Mouse (Mus musculus): Measurements from ENCODE around the gene Gm20388. TPM values are rescaled to one million over a fixed set of nuclear protein-coding genes. Genes with fewer than 3 reads are reported as not detected.
"Not testable (repeated sequence)": the region's sequence is repeated elsewhere in the genome, so short reads cannot be mapped to it uniquely, and the experiment has no call there.

The Gm20388 gene
- polyA plus RNA-seq, 1 experiment from 2014 or later: not detected

GRCm38 (mm10) chr8:124171557-124172528, 4261.2 kb downstream of the Gm20388 start:
- peak overlapping the region; percentile 13; the same call in 1 of the 2 replicates for H3K4me2 ChIP-seq
- WGBS: 56% methylated on average over 17 of the region's 17 CpGs
- no peak for ATAC-seq (replicated peaks; ENCODE audit: insufficient number of reproducible peaks, insufficient read depth, low FRiP score, low read depth)

DNA sequence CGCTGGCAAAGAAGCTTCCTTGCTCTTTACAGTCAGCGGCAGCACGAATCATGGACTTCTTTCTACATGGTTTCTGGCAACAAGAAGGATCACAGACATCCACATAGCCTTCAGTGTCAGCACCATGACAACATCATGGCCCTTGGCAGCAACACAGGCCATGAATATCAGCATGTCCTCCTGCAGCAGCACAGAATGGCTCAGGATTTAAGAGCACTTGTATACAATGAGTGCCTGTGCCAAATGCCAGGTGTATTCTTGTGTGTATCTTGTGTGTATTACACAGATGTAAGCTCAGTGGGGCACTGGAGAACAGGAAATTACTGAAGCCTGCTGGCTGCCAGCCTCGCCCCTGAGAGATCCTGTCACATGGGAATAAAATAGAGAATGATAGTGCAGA, 4263.0 kb downstream of the Gm20388 start:
- 74% methylated on average over 4 of the region's 4 CpGs for WGBS
- Histone ChIP-seq H3K4me1 (replicated peaks) (peaks cover 26% of the 10 kb centered on the region), H3K4me2 (no peak overlapping the region), H3K9ac (no peak overlapping the region), H3K27ac (no peak overlapping the region), H3K27me3 (peaks cover 20% of the 10 kb centered on the region), H3K4me3 (no peak overlapping the region), H3K36me3 (no peaks in the 10 kb centered on the region), H3K9me3 (replicated peaks) (no peaks in the 10 kb centered on the region)
- ATAC-seq (replicated peaks; ENCODE audit: insufficient number of reproducible peaks, insufficient read depth, low FRiP score, low read depth): no peak

More at GRCm38 (mm10) chr8:124171557-124172528, 4261.2 kb downstream of the Gm20388 start:
- H3K4me1 ChIP-seq (replicated peaks): peaks cover 26% of the 10 kb centered on the region
- no peak overlapping the region for H3K4me3 ChIP-seq
- peaks cover 14% of the 10 kb centered on the region for H3K27me3 ChIP-seq
- H3K9ac ChIP-seq: no peak overlapping the region
- H3K9me3 ChIP-seq (replicated peaks): no peaks in the 10 kb centered on the region
- H3K36me3 ChIP-seq: no peaks in the 10 kb centered on the region
- H3K27ac ChIP-seq: peak overlapping the region; percentile 39; the same call in 1 of the 2 replicates

GRCm38 (mm10) chr8:124176133-124176532, 4265.5 kb downstream of the Gm20388 start:
- ATAC-seq (replicated peaks; ENCODE audit: insufficient number of reproducible peaks, insufficient read depth, low FRiP score, low read depth): no peak
- no peak overlapping the region for H3K4me2 ChIP-seq
- 91% methylated on average over 6 of the region's 6 CpGs for WGBS
- H3K4me3 ChIP-seq: no peak overlapping the region
- H3K9ac ChIP-seq: no peak overlapping the region
- no peaks in the 10 kb centered on the region for H3K9me3 ChIP-seq (replicated peaks)
- H3K27me3 ChIP-seq: peaks cover 26% of the 10 kb centered on the region; the same call in 1 of the 2 replicates
- peaks cover 26% of the 10 kb centered on the region for H3K4me1 ChIP-seq (replicated peaks)
- no peak overlapping the region for H3K27ac ChIP-seq
- H3K36me3 ChIP-seq: no peaks in the 10 kb centered on the region

DNA sequence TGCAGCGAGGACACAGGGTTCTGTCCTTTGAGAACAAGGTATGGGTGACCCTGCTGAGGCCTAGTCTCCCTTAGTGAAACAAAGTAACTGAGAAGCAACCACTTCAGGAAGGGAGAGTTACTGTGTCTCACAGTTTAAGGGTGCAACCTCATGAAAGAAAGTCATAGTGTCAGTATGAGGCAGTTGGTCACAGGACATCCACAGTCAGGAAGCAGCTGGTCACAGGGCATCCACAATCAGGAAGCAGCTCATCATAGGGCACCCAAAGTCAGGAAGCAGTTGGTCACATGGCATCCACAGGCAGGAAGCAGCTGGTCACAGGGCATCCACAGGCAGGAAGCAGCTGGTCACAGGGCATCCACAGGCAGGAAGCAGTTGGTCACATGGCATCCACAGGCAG, 4266.5 kb downstream of the Gm20388 start:
- not testable (repeated sequence) for H3K4me2 ChIP-seq; H3K4me3 ChIP-seq; H3K27ac ChIP-seq; H3K9ac ChIP-seq; H3K9me3 ChIP-seq (replicated peaks); ATAC-seq (replicated peaks; ENCODE audit: insufficient number of reproducible peaks, insufficient read depth, low FRiP score, low read depth); H3K36me3 ChIP-seq
- WGBS: 81% methylated on average over 1 of the region's 1 CpGs
- peaks cover 26% of the 10 kb centered on the region for H3K4me1 ChIP-seq (replicated peaks)
- H3K27me3 ChIP-seq: peaks cover 26% of the 10 kb centered on the region; the same call in 1 of the 2 replicates

DNA sequence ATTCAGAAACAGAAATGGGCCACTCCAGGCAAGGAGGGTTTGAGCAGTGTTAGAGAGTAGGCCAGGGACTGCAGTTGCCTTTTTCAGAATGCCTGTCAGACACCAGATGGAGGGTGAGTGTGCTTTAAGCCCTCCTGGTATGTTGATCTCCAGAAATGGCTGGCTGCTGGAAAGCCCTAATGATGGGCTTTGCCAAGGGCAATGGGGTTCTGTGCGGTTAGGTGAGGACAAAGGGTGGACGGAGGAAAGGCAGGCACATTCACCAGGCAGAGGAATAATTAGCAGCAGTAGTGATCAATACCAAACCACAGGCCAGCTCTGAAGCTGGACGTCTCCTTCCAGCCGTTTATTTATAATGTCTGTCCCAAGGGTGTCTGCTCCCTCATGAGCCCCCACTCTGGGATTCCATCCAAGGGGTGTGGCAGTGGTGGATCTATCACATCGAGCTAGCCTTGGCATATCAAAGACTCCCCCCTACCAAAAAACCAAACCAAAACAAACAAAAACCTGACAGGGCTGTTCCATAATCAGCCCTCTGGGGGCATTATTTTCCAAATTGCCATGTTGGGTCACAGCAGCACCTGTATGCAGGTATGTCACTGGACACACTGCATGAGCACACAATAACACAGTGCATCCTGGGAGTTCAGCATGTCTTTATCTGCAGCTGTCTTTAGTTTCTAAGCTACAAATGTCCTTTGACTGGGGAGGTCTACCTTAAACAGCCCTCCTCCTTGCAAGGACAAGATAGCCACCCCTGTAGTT, 4270.2 kb downstream of the Gm20388 start:
- no peak for ATAC-seq (replicated peaks; ENCODE audit: insufficient number of reproducible peaks, insufficient read depth, low FRiP score, low read depth)
- no peak overlapping the region for H3K27ac ChIP-seq
- H3K4me2 ChIP-seq: no peak overlapping the region
- peaks cover 26% of the 10 kb centered on the region for H3K27me3 ChIP-seq
- peaks cover 36% of the 10 kb centered on the region for H3K4me1 ChIP-seq (replicated peaks)
- 57% methylated on average over 5 of the region's 5 CpGs for WGBS
- H3K9ac ChIP-seq: no peak overlapping the region
- H3K9me3 ChIP-seq (replicated peaks): no peaks in the 10 kb centered on the region
- no peak overlapping the region for H3K4me3 ChIP-seq
- no peaks in the 10 kb centered on the region for H3K36me3 ChIP-seq

- no peak overlapping the region for H3K4me2 ChIP-seq
- no peaks in the 10 kb centered on the region for H3K9me3 ChIP-seq (replicated peaks)
- H3K9ac ChIP-seq: no peak overlapping the region
- H3K4me1 ChIP-seq (replicated peaks): peaks cover 36% of the 10 kb centered on the region
- peaks cover 32% of the 10 kb centered on the region for H3K27me3 ChIP-seq
- H3K27ac ChIP-seq: peak overlapping the region; percentile 69
- no peak overlapping the region for H3K4me3 ChIP-seq
- H3K36me3 ChIP-seq: no peaks in the 10 kb centered on the region
- WGBS: 58% methylated on average over 5 of the region's 5 CpGs
- peak; percentile 28; the same call in 1 of the 2 replicates for ATAC-seq (replicated peaks; ENCODE audit: insufficient number of reproducible peaks, insufficient read depth, low FRiP score, low read depth)
These were observed 4271.1 kb downstream of the Gm20388 start for GRCm38 (mm10) chr8:124181751-124182150.

GRCm38 (mm10) chr8:124182224-124182623, 4271.6 kb downstream of the Gm20388 start:
- Histone ChIP-seq H3K9ac (no peak overlapping the region), H3K27ac (peak overlapping the region; percentile 69), H3K9me3 (replicated peaks) (no peaks in the 10 kb centered on the region), H3K27me3 (peaks cover 36% of the 10 kb centered on the region), H3K4me2 (no peak overlapping the region), H3K4me1 (replicated peaks) (peaks cover 36% of the 10 kb centered on the region), H3K36me3 (no peaks in the 10 kb centered on the region), H3K4me3 (no peak overlapping the region)
- WGBS: 16% methylated on average over 13 of the region's 13 CpGs
- peak; percentile 94 for ATAC-seq (replicated peaks; ENCODE audit: insufficient number of reproducible peaks, insufficient read depth, low FRiP score, low read depth)

DNA sequence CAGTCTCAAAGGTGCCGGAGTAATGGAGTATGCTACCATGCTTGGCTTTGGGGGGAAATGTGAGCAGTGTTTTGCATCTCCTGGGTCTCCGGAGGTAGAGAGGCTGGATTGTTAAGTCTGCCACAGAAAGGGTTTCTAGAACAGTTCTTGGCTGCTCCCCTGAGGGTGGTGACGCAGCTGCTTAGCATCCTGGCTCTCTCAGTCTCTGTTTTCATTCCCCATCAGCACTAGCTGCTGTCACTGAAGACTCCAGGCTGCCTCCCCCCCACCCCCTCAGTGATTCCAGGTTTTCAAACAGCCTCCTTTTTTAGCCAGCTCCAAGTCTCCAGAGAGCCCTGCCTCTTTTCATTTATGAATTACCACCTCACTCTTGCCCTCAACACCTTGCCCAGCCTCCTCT, 4273.4 kb downstream of the Gm20388 start:
- Histone ChIP-seq H3K36me3 (no peaks in the 10 kb centered on the region), H3K9me3 (replicated peaks) (no peaks in the 10 kb centered on the region), H3K9ac (no peak overlapping the region), H3K4me1 (replicated peaks) (peaks cover 36% of the 10 kb centered on the region), H3K27ac (no peak overlapping the region), H3K4me2 (no peak overlapping the region), H3K4me3 (no peak overlapping the region), H3K27me3 (peaks cover 33% of the 10 kb centered on the region)
- 56% methylated on average over 3 of the region's 3 CpGs for WGBS
- ATAC-seq (replicated peaks; ENCODE audit: insufficient number of reproducible peaks, insufficient read depth, low FRiP score, low read depth): no peak

- Histone ChIP-seq H3K27me3 (peaks cover 35% of the 10 kb centered on the region), H3K27ac (no peak overlapping the region), H3K9ac (no peak overlapping the region), H3K4me2 (no peak overlapping the region), H3K4me1 (replicated peaks) (peaks cover 36% of the 10 kb centered on the region), H3K4me3 (no peak overlapping the region), H3K9me3 (replicated peaks) (no peaks in the 10 kb centered on the region), H3K36me3 (no peaks in the 10 kb centered on the region)
- 51% methylated on average over 2 of the region's 2 CpGs for WGBS
- no peak for ATAC-seq (replicated peaks; ENCODE audit: insufficient number of reproducible peaks, insufficient read depth, low FRiP score, low read depth)
These were observed 4273.9 kb downstream of the Gm20388 start for GRCm38 (mm10) chr8:124184507-124184906.

DNA sequence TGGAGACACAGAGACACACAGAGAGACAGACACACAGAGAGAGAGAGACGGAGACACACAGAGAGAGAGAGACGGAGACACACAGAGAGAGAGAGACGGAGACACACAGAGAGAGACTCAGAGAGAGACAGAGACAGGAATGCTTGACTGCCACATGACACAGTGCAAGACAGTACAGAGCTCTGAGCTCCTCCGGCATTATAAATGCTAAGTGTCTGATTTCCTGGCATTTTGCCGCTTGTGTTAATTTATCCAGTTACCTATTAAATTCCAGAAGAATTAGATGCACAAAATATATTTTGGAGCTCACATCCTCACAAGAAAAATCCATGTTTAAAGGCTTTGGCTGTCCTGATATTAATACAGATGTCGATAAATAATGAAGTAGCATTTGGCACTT, 4274.4 kb downstream of the Gm20388 start:
- peaks cover 33% of the 10 kb centered on the region for H3K27me3 ChIP-seq
- H3K9me3 ChIP-seq (replicated peaks): no peaks in the 10 kb centered on the region
- H3K36me3 ChIP-seq: no peaks in the 10 kb centered on the region
- H3K4me3 ChIP-seq: no peak overlapping the region
- no peak overlapping the region for H3K4me2 ChIP-seq
- H3K9ac ChIP-seq: no peak overlapping the region
- no peak overlapping the region for H3K27ac ChIP-seq
- no peak for ATAC-seq (replicated peaks; ENCODE audit: insufficient number of reproducible peaks, insufficient read depth, low FRiP score, low read depth)
- WGBS: 86% methylated on average over 6 of the region's 6 CpGs
- peaks cover 36% of the 10 kb centered on the region for H3K4me1 ChIP-seq (replicated peaks)

DNA sequence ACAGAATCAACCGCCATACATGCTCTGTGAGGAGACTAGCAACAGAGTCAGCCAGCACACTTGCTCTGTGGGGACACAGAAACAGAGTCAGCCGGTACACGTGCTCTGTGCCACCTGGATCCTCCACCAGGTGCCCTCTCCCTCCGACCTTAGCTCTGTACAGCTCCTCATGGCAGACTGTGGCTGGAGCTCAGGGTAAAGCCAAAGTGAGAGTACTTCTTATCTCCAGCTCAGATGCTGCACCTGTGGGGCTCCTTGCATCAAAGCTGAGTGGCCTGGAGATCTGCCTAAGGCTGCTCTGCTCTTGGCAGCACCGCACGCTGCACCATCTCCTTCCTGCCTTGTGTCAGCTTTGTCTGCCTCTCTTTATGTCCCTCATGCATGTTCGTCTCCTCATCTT, 4279.7 kb downstream of the Gm20388 start:
- peaks cover 29% of the 10 kb centered on the region for H3K27me3 ChIP-seq
- no peak overlapping the region for H3K4me3 ChIP-seq
- no peak overlapping the region for H3K4me2 ChIP-seq
- H3K9me3 ChIP-seq (replicated peaks): no peaks in the 10 kb centered on the region
- WGBS: 81% methylated on average over 7 of the region's 7 CpGs
- no peak for ATAC-seq (replicated peaks; ENCODE audit: insufficient number of reproducible peaks, insufficient read depth, low FRiP score, low read depth)
- no peaks in the 10 kb centered on the region for H3K36me3 ChIP-seq
- H3K27ac ChIP-seq: no peak overlapping the region
- H3K4me1 ChIP-seq (replicated peaks): peaks cover 4% of the 10 kb centered on the region; the same call in 1 of the 2 replicates
- no peak overlapping the region for H3K9ac ChIP-seq
